Mouse (Mus musculus): ENCODE results near the gene Mettl23.
A peak's percentile ranks its signal among the peaks of the same experiment; 100 is the strongest.
"Not testable (repeated sequence)": the region's sequence is repeated elsewhere in the genome, so short reads cannot be mapped to it uniquely, and the experiment has no call there.

The Mettl23 gene

GRCm38 (mm10) chr11:116882446-116882845 is 39.4 kb downstream of the Mettl23 start:
- no peak for DNase-seq (ENCODE audit: low read depth)

- DNase-seq (ENCODE audit: low read depth) = no peak
These were observed 41.0 kb downstream of the Mettl23 start for GRCm38 (mm10) chr11:116884061-116884460.

- DNase-seq (ENCODE audit: low read depth) = peak; percentile 96
These were observed 42.4 kb downstream of the Mettl23 start for GRCm38 (mm10) chr11:116885275-116886151.

- no peak for DNase-seq (ENCODE audit: low read depth)
These were observed 44.1 kb downstream of the Mettl23 start for GRCm38 (mm10) chr11:116887136-116887535.

GRCm38 (mm10) chr11:116893532-116894442 is 50.7 kb downstream of the Mettl23 start:
- peak; percentile 19 for DNase-seq (ENCODE audit: low read depth)

- no peak for DNase-seq (ENCODE audit: low read depth)
These were observed 52.3 kb downstream of the Mettl23 start for GRCm38 (mm10) chr11:116895402-116895801.

- no peak for DNase-seq (ENCODE audit: low read depth)
These were observed 56.2 kb downstream of the Mettl23 start for GRCm38 (mm10) chr11:116899247-116899646.

- not testable (repeated sequence) for DNase-seq (ENCODE audit: low read depth)
These were observed 59.5 kb downstream of the Mettl23 start for GRCm38 (mm10) chr11:116902588-116902987.

Measured in NIH3T3 (cell line).